Mouse (Mus musculus) adrenal gland, adult 8-10 months (tissue): Measurements from ENCODE around the gene Tbl1x. TPM values are rescaled to one million over a fixed set of nuclear protein-coding genes. Genes with fewer than 3 reads are reported as not detected.
"Not testable (repeated sequence)": the region's sequence is repeated elsewhere in the genome, so short reads cannot be mapped to it uniquely, and the experiment has no call there.

Experiments
- DNase-seq: peaks from one replicate; pipeline ENCODE4 v3.0.0; 2022
- total RNA-seq, 4 experiments: library from RNA; stranded (reverse); gene quantifications; 2 replicates each; pipeline ENCODE4 v1.2.4; 2022

Gene Tbl1x
- 10 to 100 TPM; 72.6 to 92.8 (median 88.8) TPM for total RNA-seq

- DNase-seq, result peak; percentile 50
Observed at GRCm38 (mm10) chrX:77510371-77511300, at the start of gene Tbl1x. TSS of gene Tbl1x (plus strand) at chrX:77511013.

- DNase-seq, result no peak
Observed at GRCm38 (mm10) chrX:77469216-77469615, 41.6 kb upstream of the Tbl1x start.

GRCm38 (mm10) chrX:77472858-77473257 lies 38.0 kb upstream of the Tbl1x start:
- no peak for DNase-seq

GRCm38 (mm10) chrX:77473511-77473910 lies 37.3 kb upstream of the Tbl1x start:
- DNase-seq, result no peak

- DNase-seq, result no peak
Observed at GRCm38 (mm10) chrX:77474551-77474950, 36.3 kb upstream of the Tbl1x start.

DNA sequence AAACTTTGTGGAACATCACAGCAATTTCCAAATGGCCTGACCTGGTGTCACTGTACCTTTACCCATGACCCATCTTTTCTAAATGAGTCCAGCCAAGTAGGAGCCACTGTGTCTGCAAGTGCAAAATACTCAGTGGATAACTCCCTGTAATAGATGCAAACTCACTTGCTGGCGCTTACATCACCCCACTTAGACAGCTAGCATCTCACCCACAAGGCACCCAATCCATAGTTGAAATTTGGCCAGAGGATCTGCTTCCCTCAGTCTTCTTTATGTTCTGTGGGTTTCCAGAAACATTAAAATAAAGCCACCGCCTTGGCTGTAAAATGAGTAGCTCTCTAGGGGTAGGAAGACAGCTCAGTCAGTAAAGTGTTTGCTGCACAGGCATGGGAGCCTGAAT lies 33.3 kb upstream of the Tbl1x start:
- no peak for DNase-seq

- DNase-seq, result peak; percentile 67
Observed at GRCm38 (mm10) chrX:77487922-77488799, 22.7 kb upstream of the Tbl1x start.

- DNase-seq, result no peak
Observed at GRCm38 (mm10) chrX:77490127-77490526, 20.7 kb upstream of the Tbl1x start.

GRCm38 (mm10) chrX:77509149-77509548 lies 1.7 kb upstream of the Tbl1x start:
- DNase-seq, result peak; percentile 85

- DNase-seq, result no peak
Observed at GRCm38 (mm10) chrX:77509776-77510175, 1.0 kb upstream of the Tbl1x start.

- peak; percentile 14 for DNase-seq
Observed at GRCm38 (mm10) chrX:77511301-77511993, 634 bp downstream of the Tbl1x start.

DNA sequence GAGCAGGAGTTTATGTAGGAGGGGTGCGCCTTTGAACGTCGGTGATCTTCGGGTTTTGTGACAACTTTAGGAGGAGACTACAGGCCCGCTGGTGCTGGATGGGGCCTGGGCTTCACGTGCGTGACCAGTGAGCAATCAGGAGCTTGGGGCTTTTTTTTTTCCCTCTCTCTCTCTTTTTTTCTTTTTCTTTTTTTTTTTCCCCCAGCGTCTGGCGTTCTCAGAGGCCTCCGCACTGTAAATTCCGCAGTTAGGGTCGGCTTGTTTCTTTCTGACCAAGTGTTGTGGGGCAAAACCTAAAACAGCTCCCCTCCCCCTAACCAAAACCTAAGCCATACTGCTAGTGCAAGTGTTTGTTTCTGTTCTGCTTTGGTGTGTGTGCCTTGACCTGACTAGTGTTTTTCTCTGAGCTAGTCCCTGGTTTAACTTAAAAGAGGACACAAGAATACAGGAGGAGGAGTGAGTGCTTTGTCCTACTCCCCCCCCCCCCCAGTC lies 1.2 kb downstream of the Tbl1x start:
- no peak for DNase-seq

DNA sequence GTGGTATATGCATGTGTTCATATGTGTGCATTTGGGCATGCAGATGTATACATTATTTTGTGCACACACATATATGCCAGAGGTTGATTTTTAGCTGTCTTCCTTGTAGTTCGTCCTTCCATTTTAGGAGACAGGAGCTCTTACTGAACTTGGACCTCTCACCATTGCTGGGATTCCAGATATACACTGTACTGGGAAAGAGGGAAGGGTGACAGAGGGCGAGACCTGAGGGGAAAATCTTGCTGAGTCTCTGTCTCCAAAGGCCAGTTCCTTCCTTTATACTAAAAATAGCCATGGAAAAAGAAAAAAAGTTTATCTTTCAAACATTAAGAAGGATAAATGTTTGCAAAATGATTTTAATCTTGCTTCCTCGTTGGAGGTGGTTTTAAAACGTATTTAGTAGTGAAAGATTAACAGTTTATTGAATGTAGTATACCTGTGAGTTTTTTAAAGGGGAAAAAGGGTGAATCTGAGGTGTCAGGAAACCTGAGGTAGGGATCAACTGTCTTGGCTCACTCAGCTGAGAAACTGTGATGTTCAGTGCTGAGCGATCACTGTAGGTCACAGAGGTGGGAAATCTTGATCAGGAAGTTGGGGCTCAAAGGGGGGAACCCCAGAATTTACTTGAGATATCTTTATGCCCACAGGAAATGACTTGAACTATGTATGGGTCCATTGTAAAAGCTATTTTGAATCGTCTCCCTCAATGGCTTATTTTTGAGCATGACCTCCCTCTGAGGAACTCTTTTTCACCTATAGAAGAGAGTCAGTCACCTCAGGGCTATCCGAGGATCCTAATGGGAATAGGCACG lies 6.7 kb downstream of the Tbl1x start:
- no peak for DNase-seq

- no peak for DNase-seq
Observed at GRCm38 (mm10) chrX:77518929-77519328, 8.1 kb downstream of the Tbl1x start.

- DNase-seq, result no peak
Observed at GRCm38 (mm10) chrX:77522842-77523375, 12.1 kb downstream of the Tbl1x start.

DNA sequence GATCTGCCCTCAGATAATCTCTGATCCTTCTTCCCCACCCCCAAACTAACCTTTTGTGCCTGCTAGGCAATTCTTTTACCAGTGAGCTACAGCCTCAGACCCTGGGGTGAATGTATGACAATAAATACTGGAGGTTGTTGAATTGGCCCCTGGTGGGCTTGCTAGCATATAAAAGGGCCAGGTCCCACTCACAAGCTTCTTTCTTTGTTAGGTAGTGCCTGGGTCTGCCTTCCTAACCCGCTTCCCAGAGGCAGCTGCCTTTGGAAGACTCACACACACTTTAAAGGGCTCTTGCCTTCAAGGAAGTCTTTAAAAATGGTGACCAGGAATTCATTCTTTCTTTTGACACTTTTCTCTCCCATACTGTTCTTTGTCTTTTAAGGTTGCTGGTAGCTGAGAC lies 14.4 kb downstream of the Tbl1x start:
- DNase-seq, result no peak

GRCm38 (mm10) chrX:77528401-77528800 lies 17.6 kb downstream of the Tbl1x start:
- DNase-seq, result no peak

DNA sequence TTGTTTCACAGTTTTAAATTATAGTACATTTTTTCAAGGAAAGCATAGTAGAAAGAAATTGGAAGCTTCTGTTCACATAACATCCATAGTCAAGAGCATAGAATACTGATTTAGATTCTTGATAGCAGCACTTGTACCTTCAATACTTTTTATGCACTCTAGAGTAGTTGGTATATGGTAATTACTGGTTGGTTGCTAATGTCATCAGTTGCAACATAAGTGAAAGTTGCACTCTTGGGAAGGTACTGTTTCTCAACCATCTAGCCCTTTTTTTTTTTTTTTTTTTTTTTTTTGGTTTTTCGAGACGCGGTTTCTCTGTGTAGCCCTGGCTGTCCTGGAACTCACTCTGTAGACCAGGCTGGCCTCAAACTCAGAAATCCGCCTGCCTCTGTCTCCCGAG lies 20.2 kb downstream of the Tbl1x start:
- DNase-seq, result no peak

GRCm38 (mm10) chrX:77533922-77534321 lies 23.1 kb downstream of the Tbl1x start:
- DNase-seq, result no peak

GRCm38 (mm10) chrX:77539770-77540169 lies 29.0 kb downstream of the Tbl1x start:
- DNase-seq, result not testable (repeated sequence)

DNA sequence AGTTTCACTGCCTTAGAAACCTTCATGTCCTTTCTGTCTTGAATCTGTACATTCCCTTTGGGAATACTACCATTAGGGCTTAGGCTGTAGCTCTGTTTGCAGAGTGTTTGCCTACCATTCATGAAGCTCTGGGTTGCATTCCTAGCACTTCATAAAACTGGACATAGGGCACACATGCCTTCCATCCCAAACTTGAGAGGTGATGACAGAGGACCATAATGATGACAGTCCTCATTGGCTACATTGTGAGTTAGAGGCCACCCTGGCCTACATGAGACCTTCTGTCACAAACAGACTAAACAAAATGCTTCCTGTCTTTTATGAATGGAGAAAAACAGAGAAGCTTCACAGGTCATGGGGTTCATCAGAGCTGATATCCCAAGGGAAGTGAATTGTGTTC lies 33.2 kb downstream of the Tbl1x start:
- DNase-seq, result no peak
